Mouse (Mus musculus) common myeloid progenitor, adult 5-6 weeks (primary cell): ENCODE results near the gene Slc37a4. TPM values are rescaled to one million over a fixed set of nuclear protein-coding genes. Genes with fewer than 3 reads are reported as not detected.
"Not testable (repeated sequence)": the region's sequence is repeated elsewhere in the genome, so short reads cannot be mapped to it uniquely, and the experiment has no call there.

ENCODE experiments used
- ATAC-seq: replicated peaks from 2 replicates; pipeline ENCODE4 v1.8.0; 2016; ENCODE audit warnings: low read depth, mild to moderate bottlenecking, moderate TSS enrichment, inconsistent platforms; ENCODE audit not compliant: poor library complexity, severe bottlenecking
- total RNA-seq: library from RNA; stranded (forward); fragments of 200-1000, 187-1606 nt; gene quantifications from 2 replicates; pipeline ENCODE4 v1.2.3, GENCODE M21; 2017

Slc37a4 gene
- total RNA-seq, 1 experiment from 2014 or later = 26.1 TPM

DNA sequence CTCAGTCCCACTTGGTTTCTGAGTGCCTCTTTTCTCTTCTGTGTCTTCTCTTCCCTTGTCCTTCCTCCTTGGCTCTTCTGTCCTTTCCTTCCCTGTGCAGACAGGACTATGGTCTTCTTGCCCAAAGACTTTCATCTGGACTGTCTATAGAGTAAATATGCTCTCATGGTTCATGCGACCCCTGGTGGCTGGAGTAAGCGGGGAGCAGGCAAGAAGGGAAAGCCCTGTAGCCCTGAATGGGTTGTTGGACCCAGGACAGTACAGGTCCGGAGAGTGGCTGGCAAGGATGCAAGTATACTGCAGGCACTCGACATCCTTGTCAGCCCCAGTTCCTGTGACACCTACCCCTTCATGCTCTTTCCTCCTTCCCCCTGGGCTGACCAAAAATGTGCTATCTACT lies 5.2 kb upstream of the Slc37a4 start:
- ATAC-seq = peak; percentile 84

DNA sequence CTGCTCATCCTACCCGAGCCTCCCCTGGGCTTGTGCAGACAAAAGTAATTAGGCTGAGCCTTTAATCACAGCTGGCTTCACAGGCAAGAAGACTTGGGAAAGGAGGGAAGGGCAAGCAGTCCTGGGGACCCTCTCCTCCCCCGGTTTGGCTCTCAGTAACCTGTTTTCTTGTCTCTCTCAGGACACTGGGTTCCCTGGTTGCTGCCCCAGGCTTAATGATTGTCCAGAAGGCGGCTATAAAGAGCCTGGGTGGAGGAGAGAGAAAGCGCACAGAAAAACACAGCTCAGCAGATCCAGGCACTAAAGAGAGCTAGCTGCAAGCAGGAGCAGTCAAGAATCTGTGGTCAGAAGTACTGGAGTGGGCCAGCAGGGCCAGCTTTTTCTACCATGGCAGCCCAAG lies 1.4 kb downstream of the Slc37a4 start:
- ATAC-seq = no peak

DNA sequence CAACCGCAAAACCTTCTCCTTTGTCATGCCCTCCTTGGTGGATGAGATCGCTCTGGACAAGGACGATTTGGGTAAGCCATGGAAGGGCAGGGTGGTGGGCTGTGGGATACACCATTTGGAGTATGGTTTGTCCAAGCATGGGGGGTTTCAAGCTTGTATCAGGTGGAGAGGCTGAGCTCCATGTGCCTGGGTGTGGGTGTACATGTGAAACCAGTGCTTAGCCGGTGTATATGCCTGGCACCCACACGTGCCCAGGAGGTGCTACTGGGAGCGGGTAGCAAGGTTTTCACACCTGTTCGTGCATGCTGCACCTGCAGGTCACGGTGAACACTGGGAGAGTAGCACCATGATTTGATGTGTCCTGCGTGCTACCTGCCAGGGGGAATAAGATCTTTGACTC lies 1.9 kb downstream of the Slc37a4 start:
- no peak for ATAC-seq

DNA sequence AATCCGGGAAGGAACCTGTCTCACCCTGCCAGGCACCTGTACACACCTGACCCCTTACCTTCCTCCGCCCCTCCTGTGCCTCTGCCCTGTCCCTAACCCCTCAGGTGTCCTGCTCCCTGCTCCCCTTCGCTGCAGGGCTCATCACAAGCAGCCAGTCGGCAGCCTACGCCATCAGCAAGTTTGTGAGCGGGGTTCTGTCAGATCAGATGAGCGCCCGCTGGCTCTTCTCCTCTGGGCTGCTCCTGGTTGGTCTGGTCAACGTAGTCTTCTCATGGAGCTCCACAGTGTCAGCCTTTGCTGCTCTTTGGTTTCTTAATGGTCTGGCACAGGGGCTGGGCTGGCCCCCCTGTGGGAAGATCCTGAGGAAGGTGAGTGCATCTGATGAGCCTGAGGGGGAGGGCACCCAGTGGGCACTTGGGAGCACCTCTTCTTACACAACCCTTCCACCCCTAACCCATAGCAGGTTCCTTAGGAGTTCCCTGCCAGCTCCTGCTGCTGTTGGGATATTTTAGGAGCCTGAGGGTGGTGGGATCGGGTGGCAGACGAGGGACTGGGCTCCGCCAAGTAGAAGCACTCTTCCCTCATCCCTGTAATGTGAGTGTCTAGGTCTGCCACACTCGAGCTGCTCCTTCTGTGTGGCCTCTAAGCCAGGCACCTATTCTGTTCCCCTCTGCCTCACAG lies 2.6 kb downstream of the Slc37a4 start:
- ATAC-seq = no peak

DNA sequence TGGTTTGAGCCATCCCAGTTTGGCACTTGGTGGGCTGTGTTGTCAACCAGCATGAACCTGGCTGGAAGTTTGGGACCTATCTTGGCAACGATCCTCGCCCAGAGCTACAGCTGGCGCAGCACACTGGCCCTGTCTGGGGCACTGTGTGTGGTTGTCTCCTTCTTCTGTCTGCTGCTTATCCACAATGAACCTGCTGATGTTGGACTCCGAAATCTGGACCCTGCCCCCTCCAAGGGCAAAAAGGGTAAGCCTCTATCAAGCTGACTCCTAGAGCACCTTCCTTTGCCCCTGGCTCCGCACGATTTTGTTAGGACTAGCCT lies 3.1 kb downstream of the Slc37a4 start:
- no peak for ATAC-seq

DNA sequence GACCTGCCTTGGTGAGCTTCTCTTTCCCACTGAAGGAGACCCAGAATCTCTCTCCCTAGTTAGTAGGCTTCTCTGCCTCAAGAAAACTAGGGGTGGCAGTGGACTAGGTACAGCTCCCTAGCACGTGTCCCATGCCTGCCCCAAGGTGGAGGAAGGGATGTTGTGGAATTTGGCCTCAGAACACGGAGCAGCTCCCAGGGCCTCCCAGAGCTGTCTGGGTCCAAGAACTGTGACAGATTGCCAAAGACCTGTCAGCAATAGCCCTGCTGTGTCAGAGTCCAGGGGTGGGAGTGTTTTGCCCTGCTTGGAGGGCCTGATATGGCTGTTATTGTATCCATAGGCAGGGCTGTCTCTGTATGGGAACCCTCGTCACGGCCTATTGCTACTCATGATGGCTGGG lies 4.4 kb downstream of the Slc37a4 start:
- ATAC-seq = no peak

DNA sequence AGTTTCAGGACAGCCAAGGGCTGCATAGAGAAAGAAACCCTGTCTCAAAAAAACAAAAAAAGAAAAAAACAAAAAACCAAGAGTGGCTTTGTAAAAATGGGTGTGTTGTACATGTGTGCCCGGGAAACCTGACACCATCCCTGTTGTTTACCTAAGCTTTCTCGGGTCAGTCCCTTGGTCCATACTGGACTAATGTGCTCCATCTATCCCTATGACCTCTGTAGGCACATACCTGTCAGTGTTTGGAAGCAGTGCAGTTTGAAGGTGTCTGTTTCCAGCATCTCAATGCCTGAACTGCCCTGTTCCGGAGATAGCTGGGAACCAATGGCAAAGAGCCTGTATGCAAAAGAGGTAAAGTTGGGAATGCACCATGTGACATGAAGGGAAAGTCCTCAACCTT lies 8.4 kb downstream of the Slc37a4 start:
- ATAC-seq = no peak

DNA sequence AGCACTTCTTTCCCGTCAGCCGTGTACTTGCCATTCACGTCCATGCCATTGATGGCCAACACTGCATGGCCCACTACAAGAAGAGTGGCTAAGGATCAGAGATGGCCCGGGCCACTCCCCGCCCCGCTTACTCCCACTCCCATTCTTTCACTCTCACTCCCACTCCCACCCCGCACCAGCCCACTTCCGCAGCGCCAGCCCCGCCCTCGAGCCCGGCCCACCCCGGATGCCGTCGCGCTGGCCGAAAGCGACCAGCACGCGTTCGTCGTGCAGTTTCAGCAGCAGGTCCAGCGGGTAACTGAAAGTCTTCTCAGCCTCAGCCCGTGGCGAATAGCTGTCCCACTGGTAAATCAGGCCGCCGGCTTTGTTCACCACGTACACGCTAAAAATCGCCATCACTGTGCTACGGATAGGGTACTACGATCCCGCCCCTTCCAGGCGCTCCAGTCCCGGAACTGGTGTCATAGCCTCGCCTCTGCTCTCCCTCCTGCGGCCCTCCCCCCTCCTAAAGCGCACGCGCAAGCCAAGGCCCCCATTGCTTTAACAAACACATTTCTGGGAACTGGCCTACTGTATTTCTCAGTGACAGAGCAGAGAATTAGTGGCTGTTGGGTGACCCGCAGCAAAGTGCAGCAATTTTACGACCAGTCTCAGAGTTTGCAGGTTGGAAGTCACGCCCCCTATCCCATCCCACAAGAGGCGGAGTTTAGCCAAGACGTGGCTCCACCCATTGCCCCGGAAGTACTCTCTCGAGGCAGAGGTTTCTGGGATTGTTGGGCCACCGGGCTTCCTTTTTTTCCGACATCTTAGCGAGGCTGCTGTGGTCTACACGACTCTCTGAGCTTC lies 10.5 kb downstream of the Slc37a4 start, which contains the start of the genes Rps25 and Trappc4:
Gene Rps25 (plus strand): TSS at position 234 of the 846 bp plus-strand sequence.
Gene Trappc4 (minus strand): TSS at position 695 of the 846 bp plus-strand sequence.
- ATAC-seq = peak; percentile 88

DNA sequence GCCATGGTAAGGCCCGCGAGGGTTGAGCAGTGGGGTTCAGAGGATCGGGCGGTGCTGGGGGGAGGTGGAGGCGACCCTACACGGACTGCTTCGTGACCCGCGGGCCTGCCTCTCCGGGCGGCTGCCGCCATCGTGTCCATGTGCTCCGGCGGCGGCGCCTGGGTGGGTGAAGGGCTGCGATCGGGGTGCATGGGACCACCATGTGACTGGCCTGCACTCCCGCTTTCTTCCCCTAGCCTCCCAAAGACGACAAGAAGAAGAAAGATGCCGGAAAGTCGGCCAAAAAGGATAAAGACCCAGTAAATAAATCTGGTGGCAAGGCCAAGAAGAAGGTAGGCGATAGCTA lies 11.1 kb downstream of the Slc37a4 start:
- no peak for ATAC-seq

DNA sequence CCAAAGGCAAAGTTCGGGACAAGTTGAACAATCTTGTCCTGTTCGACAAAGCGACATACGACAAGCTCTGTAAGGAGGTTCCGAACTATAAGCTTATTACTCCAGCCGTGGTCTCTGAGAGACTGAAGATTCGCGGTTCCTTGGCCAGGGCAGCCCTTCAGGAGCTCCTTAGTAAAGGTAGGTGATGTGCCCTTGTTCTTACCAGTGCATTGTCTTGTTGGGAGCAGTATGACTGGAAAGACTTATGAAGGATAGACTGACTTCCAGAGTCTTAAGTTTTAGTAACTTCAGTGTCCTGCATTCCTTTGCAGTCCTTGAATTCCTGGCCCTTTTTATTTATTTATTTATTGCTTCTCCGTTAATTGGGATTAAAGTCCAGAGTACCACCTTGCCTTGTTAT lies 12.0 kb downstream of the Slc37a4 start:
- ATAC-seq = not testable (repeated sequence)

DNA sequence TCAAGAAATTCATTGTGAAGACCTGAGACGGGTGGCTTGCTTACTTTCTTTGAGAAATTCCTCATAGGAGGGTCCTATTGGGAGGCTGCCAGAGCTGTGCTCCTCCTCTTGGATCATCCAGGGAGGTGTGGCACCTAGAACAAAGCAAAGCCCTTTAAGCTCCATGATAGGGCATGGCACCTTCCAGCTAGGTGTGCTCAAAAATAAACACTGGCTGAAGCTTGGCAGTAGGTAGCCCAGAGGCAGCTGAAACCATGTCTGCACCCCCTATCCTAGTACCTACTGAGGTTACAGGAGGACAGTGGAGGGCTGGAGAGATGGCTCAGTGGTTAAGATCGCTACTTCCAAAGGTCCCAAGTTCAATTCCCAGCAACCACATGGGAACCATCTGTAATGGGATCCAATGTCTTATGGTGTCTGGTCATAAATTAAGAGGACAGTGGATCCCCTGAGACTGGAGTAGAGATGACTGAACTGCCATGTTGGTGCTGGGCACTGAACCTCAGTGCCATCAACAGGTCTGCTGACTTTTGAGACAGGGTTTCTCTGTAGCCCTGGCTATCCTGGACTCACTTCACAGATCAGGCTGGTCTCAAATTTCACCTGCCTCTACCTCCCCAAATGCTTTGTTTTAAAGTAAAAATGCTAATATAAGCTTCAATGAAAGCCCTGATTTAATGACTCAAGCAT lies 14.1 kb downstream of the Slc37a4 start:
- no peak for ATAC-seq

DNA sequence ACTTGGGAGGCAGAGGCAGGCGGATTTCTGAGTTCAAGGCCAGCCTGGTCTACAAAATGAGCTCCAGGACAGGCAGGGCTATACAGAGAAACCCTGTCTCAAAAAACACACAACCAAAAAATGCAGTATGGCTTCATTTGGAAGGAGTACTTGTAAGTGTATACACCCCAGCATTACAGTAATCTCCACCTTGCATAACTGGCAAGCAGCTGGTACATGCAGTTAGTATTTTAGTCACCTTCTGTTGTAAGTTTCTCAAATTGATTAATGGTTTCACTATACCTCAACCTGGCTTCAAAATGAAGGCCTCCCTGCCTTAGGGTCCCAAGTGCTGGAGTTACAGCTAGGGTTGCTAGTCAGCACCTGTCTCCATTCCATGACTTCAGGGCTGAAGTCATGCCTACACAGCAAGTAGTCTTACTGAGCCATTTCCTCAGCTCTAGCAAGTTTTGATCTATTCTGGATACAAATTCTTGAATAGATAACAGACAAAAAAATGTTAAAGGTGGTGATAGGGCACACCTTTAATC lies 15.0 kb downstream of the Slc37a4 start:
- ATAC-seq = no peak

DNA sequence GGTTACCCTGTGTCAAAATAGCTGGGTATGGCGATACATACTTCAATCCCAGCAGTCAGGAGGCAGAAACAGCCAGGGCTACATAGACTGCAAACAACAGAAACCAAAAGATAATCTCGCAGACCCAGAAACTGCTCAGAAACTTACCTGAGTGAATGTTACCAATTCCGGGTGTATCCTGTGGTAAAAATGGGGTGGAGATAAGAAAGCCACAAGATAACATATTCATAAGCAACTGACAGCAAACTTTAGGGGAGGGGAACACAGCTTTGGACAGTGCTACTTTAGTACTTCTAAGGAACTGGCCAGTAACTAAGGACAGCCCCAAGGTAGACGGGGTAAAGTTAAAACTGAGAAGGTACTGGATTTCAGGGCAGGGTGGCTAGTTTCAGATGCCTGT lies 15.7 kb downstream of the Slc37a4 start:
- ATAC-seq = 0 out of 2 replicates have a peak, but pooled peaks have one; percentile 12

DNA sequence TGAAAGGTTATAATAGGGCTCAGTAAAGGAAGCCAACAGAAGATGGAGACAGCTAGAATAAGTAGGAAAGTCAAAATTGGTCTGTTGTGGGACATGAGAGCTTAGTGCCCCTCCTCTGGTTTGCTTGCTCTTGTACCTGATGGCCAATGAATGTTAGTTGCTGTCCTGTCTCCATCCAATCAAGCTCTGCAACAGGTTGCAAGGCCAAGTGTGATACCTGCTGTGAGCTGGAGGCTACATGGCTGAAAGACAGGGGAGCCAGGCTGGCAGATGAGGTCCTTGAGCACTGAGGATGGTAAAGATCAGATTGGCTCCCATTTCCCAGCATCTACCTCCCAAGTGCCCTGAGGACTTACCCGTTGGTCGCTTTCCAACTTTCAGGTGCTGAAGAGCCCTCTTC lies 16.1 kb downstream of the Slc37a4 start:
- no peak for ATAC-seq

DNA sequence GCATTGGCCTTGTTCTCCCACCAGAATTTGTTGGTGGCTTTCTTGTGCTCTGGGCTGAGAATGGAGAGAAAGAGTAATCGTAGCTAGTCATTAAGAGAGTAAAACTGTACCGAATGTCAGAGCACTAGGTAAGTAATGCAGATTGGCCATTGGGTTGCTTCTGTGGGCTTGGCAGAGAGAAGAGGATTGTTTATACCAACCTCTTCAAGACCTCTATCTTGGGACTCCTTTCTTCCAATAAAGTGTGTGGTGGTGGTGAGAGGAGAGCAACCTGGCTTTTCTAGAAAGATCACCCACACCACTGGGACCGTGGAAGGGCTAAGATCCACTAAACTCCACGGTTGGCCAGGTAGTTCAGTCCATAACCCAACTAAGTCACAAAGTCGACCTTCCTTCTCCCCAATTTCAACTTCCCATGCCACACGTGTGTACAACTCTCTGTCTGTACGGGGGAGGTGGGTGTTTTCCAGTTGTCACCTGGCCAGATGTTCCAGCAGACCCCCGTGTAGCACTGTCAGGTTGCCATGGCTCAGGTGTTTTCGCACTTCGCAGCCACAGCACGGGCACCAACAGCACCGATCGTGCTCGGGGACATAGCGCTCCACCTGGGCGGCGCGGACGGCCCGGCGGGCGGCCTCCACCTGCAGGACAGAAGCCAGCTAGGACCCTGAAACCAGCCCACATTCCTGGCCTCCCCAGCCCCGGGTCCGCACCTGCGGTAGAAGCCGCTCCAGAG lies 20.7 kb downstream of the Slc37a4 start:
- no peak for ATAC-seq

DNA sequence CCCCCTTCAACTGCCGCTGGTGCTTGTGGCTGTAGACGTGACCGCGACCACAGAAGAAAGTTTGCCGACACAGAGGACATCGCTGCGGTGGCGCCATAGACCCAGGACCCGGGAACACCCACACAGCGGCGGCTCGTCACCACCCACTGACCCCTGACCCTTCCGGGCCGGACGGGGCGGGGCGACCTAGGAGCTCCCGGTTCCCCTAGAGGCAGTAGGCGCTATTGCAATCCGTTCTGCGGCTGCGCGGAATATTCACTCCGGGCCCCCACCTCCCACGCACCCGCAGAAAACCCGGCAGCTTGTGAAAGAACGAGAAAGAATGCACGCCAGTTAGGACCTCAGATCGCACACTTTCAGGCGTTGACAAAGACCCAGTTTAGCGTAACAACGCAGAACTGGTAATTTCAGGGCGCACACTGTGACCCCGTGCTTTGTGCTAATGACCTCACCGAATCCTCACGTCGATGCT lies 21.3 kb downstream of the Slc37a4 start:
- ATAC-seq = peak; percentile 92

DNA sequence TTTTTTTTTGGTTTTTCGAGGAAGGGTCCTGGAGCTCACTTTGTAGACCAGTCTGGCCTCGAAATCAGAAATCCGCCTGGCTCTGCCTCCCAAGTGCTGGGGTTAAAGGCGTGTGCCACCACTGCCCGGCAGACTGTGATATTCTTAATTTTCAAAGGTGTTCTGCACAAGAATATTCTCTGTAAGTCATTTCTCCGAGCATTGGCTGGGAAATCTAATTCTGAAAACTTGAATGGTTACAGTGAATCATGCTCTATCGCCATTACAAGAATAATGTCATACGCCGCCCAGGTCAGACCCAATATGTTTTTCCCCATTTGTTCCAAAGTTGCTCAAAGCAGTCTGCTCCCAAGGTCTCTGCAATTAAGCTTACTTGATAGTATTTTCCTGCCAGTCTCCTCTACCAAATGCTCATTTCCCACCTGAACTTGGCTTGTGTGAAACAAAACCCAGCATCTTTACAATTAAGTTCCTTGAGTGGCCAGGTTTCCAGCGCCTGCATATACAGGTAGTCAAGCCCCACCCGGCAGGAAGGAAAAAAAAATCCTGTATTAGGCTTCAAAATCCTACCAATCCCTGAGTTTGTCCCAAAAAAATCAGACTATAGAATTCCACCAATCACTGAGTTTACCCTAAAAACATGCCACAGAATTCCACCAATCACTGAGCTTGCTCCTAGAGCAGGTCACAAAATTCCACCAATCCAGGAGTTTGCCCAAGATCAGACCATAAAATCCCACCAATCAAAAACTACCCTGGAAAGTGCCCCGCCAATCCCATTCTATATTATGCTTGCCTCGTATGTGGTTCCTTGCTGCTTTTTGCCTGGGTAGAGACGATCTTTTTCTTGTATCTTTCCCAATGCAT lies 22.1 kb downstream of the Slc37a4 start, which contains the start of gene Ccdc84:
Gene Ccdc84 (minus strand): TSS at position 51 of the 867 bp plus-strand sequence.
- ATAC-seq = no peak

DNA sequence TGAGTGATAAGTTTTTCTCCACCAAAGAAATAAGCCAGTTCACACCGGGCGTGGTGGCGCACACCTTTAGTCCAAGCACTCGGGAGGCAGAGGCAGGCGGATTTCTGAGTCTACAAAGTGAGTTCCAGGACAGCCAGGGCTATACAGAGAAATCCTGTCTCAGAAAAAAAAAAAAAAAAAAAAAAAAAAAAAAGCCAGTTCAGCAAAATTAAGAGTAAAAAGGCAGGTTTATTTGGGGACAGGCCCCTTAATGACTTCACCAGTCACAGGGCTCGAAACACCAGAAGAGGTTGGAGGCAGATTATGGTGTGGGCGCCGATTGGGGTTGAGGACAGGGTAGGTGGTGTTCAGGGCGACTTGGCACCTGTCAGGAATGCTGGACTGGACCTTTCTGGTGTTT lies 23.1 kb downstream of the Slc37a4 start:
- not testable (repeated sequence) for ATAC-seq
